Comparison of ENCODE assay signal across 12 mouse cellular contexts in the genomic region with DNA sequence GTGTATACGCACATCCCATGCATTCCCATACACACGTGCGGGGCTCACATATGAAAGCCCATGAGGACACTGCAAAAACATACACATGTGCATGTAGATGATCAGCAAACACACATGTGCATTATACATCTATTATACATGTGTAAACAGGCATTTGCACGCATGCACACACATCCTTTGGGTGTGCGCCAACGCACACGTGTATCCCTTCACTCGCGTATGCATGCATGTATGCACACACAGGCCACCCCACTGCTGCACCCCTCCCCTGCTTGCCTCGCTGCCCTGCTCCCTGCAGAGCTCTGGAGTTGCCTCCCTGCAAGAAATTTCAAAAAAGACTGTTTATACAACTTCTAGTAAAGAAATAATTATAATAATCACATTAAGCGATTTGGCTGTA. TPM values are rescaled to one million over a fixed set of nuclear protein-coding genes. Genes with fewer than 3 reads are reported as not detected.
DNase-seq lines count a peak whose midpoint lies in the region; ATAC-seq lines count a peak whose summit lies in the region.
"Had no signal": no experiment of that assay in that cellular context is flagged by ENCODE, and none has a peak within 500 bp of the region (broad histone marks: within the 10 kb centered on the region; RNA-seq: fewer than 3 reads in every experiment).

No protein-coding gene starts in this region.

- no peak overlapping the region for H3K4me3 ChIP-seq in heart, embryonic 13.5 days
- H3K4me3 ChIP-seq in liver, embryonic 11.5 days (ENCODE audit: low read depth, low read length) = no peak overlapping the region
- no peak overlapping the region for H3K4me3 ChIP-seq in embryonic facial prominence, embryonic 14.5 days (ENCODE audit: low read depth, low read length)
- no peak overlapping the region for H3K4me3 ChIP-seq in stomach, embryonic 15.5 days (replicated peaks)
- H3K4me3 ChIP-seq: midbrain, embryonic 12.5 days had no signal

- no peak for ATAC-seq in heart, embryonic 13.5 days (ENCODE audit: extremely low read depth, insufficient number of reproducible peaks, low FRiP score, low TSS enrichment)
- no peak for ATAC-seq in liver, embryonic 11.5 days (replicated peaks; ENCODE audit: low FRiP score)
- no peak for ATAC-seq in embryonic facial prominence, embryonic 14.5 days (ENCODE audit: low read depth)
- no peak for ATAC-seq in stomach, embryonic 15.5 days (ENCODE audit: insufficient read depth, low FRiP score, low read depth)

- no peak for DNase-seq in heart, postnatal 14 days
- no peak for DNase-seq in liver, embryonic 11.5 days (ENCODE audit: low spot score)
- DNase-seq in liver = no peak
- DNase-seq in embryonic facial prominence, embryonic 14.5 days (ENCODE audit: low spot score) = peak; percentile 34
- no peak for DNase-seq in thymus, adult 18-20 months
- no peak for DNase-seq in spleen, postnatal 36 days (ENCODE audit: low spot score in 2 of 2)
- DNase-seq: thymus, postnatal 14 days had no signal

- peak overlapping the region; percentile 88 for H3K27ac ChIP-seq in heart, embryonic 13.5 days (replicated peaks)
- peak overlapping the region; percentile 19; the same call in 1 of the 2 replicates for H3K27ac ChIP-seq in liver, embryonic 11.5 days (ENCODE audit: low read depth, low read length)
- peak overlapping the region; percentile 78; the same call in 1 of the 2 replicates for H3K27ac ChIP-seq in embryonic facial prominence, embryonic 14.5 days (replicated peaks; ENCODE audit: low read depth, low read length)
- peak overlapping the region; percentile 86 for H3K27ac ChIP-seq in stomach, embryonic 15.5 days
- H3K27ac ChIP-seq: midbrain, embryonic 12.5 days had no signal

- peaks cover 8% of the 10 kb centered on the region; the same call in 1 of the 2 replicates for H3K27me3 ChIP-seq in heart, embryonic 13.5 days (replicated peaks)
- H3K27me3 ChIP-seq in liver, embryonic 11.5 days (replicated peaks; ENCODE audit: control insufficient read depth, insufficient read depth, low read length) = no peaks in the 10 kb centered on the region
- H3K27me3 ChIP-seq in embryonic facial prominence, embryonic 14.5 days (replicated peaks; ENCODE audit: control insufficient read depth, insufficient read depth, low read length) = no peaks in the 10 kb centered on the region
- H3K27me3 ChIP-seq in stomach, embryonic 15.5 days (replicated peaks) = no peaks in the 10 kb centered on the region
- H3K27me3 ChIP-seq: midbrain, embryonic 12.5 days had no signal

- peaks cover 47% of the 10 kb centered on the region for H3K4me1 ChIP-seq in heart, embryonic 13.5 days
- no peaks in the 10 kb centered on the region; the same call in 1 of the 2 replicates for H3K4me1 ChIP-seq in liver, embryonic 11.5 days (replicated peaks; ENCODE audit: control insufficient read depth, insufficient read depth, low read length)
- peaks cover 37% of the 10 kb centered on the region for H3K4me1 ChIP-seq in embryonic facial prominence, embryonic 14.5 days (ENCODE audit: control insufficient read depth, insufficient read depth, low read length)
- peaks cover 36% of the 10 kb centered on the region for H3K4me1 ChIP-seq in stomach, embryonic 15.5 days

- H3K36me3 ChIP-seq in heart, embryonic 13.5 days = no peaks in the 10 kb centered on the region
- H3K36me3 ChIP-seq in liver, embryonic 11.5 days (ENCODE audit: control insufficient read depth, insufficient read depth, low read length) = no peaks in the 10 kb centered on the region
- H3K36me3 ChIP-seq in embryonic facial prominence, embryonic 14.5 days (ENCODE audit: control insufficient read depth, insufficient read depth, low read length) = no peaks in the 10 kb centered on the region
- no peaks in the 10 kb centered on the region for H3K36me3 ChIP-seq in stomach, embryonic 15.5 days
- H3K36me3 ChIP-seq: midbrain, embryonic 12.5 days had no signal

- no peak overlapping the region for H3K4me2 ChIP-seq in heart, embryonic 13.5 days
- H3K4me2 ChIP-seq in liver, embryonic 11.5 days = no peak overlapping the region
- no peak overlapping the region for H3K4me2 ChIP-seq in embryonic facial prominence, embryonic 14.5 days (ENCODE audit: low read depth, low read length)
- 0 out of 2 replicates have a peak overlapping the region, but pooled peaks have one; percentile 14 for H3K4me2 ChIP-seq in stomach, embryonic 15.5 days
- H3K4me2 ChIP-seq: midbrain, embryonic 12.5 days had no signal

- WGBS in heart, embryonic 13.5 days = 83% methylated on average over 11 of the region's 11 CpGs
- 82% methylated on average over 11 of the region's 11 CpGs for WGBS in liver, embryonic 11.5 days
- WGBS in embryonic facial prominence, embryonic 14.5 days = 68% methylated on average over 11 of the region's 11 CpGs
- 69% methylated on average over 11 of the region's 11 CpGs for WGBS in stomach, embryonic 15.5 days

- intact Hi-C loops in heart, postnatal 14 days (cut with DNase I) = no loop called here

- peak overlapping the region; percentile 29; the same call in 1 of the 2 replicates for H3K9ac ChIP-seq in heart, embryonic 13.5 days
- no peak overlapping the region for H3K9ac ChIP-seq in liver, embryonic 11.5 days (ENCODE audit: low read depth, low read length)
- H3K9ac ChIP-seq in embryonic facial prominence, embryonic 14.5 days (ENCODE audit: low read depth, low read length) = no peak overlapping the region
- no peak overlapping the region for H3K9ac ChIP-seq in stomach, embryonic 15.5 days
- H3K9ac ChIP-seq: midbrain, embryonic 12.5 days had no signal

- no peaks in the 10 kb centered on the region for H3K9me3 ChIP-seq in heart, embryonic 13.5 days
- no peaks in the 10 kb centered on the region for H3K9me3 ChIP-seq in liver, embryonic 11.5 days (ENCODE audit: control insufficient read depth, low read length)
- no peaks in the 10 kb centered on the region for H3K9me3 ChIP-seq in embryonic facial prominence, embryonic 14.5 days (ENCODE audit: control insufficient read depth, low read length)
- H3K9me3 ChIP-seq in stomach, embryonic 15.5 days = no peaks in the 10 kb centered on the region
- H3K9me3 ChIP-seq: midbrain, embryonic 12.5 days had no signal

RNA-seq across cellular contexts. Expression of gene Sned1, which starts 24.6 kb away (rescaled TPM):
- polyA plus RNA-seq in heart, embryonic 13.5 days (2015; fragmentation: Nextera tagmentation; extraction: Ambion mirVana) = 3.8 and 5.0 TPM in 2 replicates
- 10 to 100 TPM; 16.2 to 19.0 TPM for total RNA-seq in heart, postnatal 14 days (2021)
- 0.61 and 2.3 TPM in 2 replicates for polyA plus RNA-seq in liver, embryonic 11.5 days (2014; fragmentation: Nextera tagmentation; extraction: Ambion mirVana)
- polyA plus RNA-seq in embryonic facial prominence, embryonic 14.5 days (2014; fragmentation: Nextera tagmentation; extraction: Ambion mirVana) = 16.7 and 17.1 TPM in 2 replicates
- polyA plus RNA-seq in stomach, embryonic 15.5 days (2015; fragmentation: Nextera tagmentation; extraction: Ambion mirVana) = 8.7 and 12.3 TPM in 2 replicates

RNA-seq across cellular contexts. Expression of gene Crocc2, which starts 42.5 kb away (rescaled TPM):
- polyA plus RNA-seq in heart, embryonic 13.5 days (2015; fragmentation: Nextera tagmentation; extraction: Ambion mirVana) = 0.17 and 0.31 TPM in 2 replicates
- under 1 TPM; 0.20 to 0.24 TPM for total RNA-seq in heart, postnatal 14 days (2021)
- polyA plus RNA-seq in liver, embryonic 11.5 days (2014; fragmentation: Nextera tagmentation; extraction: Ambion mirVana) = 0.09 and 0.16 TPM in 2 replicates
- polyA plus RNA-seq in embryonic facial prominence, embryonic 14.5 days (2014; fragmentation: Nextera tagmentation; extraction: Ambion mirVana) = 0.56 and 3.0 TPM in 2 replicates
- polyA plus RNA-seq in stomach, embryonic 15.5 days (2015; fragmentation: Nextera tagmentation; extraction: Ambion mirVana) = 0.15 and 0.21 TPM in 2 replicates

RNA-seq across cellular contexts. Expression of gene 2310007B03Rik, which starts 50.3 kb away (rescaled TPM):
- polyA plus RNA-seq in heart, embryonic 13.5 days (2015; fragmentation: Nextera tagmentation; extraction: Ambion mirVana) = 0.12 and 0.24 TPM in 2 replicates
- total RNA-seq in heart, postnatal 14 days (2021) = not detected
- 0.07 TPM in 1 of 2 replicates, not detected in the other for polyA plus RNA-seq in liver, embryonic 11.5 days (2014; fragmentation: Nextera tagmentation; extraction: Ambion mirVana)
- polyA plus RNA-seq in embryonic facial prominence, embryonic 14.5 days (2014; fragmentation: Nextera tagmentation; extraction: Ambion mirVana) = 4.2 and 6.2 TPM in 2 replicates
- polyA plus RNA-seq in stomach, embryonic 15.5 days (2015; fragmentation: Nextera tagmentation; extraction: Ambion mirVana) = 4.6 and 8.2 TPM in 2 replicates
- total RNA-seq: heart, postnatal 10 days had no signal
- polyA plus RNA-seq: neural tube, embryonic 14.5 days had no signal

Comparison
In these comparisons a context has a peak if more than half of its experiments do, and no peak if none do; other contexts are left out.
1. H3K27ac ChIP-seq: peak in every context shown above with its lines; median percentile 88 in heart, embryonic 13.5 days; 86 in stomach, embryonic 15.5 days; 78 in embryonic facial prominence, embryonic 14.5 days; 19 in liver, embryonic 11.5 days.